Mouse (Mus musculus): Measurements from ENCODE around the gene Mcrip2.
A peak's percentile ranks its signal among the peaks of the same experiment; 100 is the strongest.

The Mcrip2 gene

DNA sequence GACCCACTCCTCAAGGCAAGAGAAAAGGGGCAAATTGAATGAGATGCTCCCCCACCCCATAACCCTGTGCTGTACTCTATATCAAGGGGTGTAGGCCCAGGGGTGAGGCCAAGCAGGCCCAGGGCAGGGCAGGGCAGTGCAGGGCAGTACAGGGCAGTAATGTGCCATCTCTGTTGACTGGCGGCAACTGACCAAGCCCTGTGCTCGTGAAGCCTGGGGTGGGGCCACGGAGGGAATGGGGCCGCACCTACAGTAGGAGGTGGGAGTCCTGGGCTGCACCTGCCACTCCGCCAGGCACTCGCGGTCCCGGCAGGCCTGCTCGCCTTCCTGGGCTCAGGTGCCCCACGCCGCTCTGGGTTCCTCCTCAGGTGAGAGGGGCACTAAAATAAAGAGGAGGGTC is 3.3 kb downstream of the Mcrip2 start:
- no peak for DNase-seq (ENCODE audit: low read depth, low spot score)

DNA sequence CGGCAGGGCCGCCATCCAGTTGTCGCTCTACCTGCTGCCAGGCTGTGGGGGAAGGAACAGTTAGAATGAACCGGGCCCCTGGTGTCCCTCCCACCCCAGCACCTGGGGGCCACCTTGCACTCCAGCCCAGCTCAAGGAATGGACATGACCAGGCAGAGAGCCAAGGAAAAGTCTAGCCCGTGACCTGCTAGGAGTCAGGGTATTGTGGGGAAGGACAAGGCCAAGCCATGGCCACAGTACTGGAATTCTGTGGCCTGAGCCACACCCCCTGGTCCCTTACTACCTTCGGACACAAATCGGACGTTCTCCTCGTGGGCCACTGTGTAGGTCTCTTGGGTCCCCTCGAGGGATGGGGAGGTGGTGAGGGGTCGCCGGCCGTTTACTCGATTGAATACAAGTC is 4.3 kb downstream of the Mcrip2 start:
- DNase-seq (ENCODE audit: low read depth, low spot score): no peak

DNA sequence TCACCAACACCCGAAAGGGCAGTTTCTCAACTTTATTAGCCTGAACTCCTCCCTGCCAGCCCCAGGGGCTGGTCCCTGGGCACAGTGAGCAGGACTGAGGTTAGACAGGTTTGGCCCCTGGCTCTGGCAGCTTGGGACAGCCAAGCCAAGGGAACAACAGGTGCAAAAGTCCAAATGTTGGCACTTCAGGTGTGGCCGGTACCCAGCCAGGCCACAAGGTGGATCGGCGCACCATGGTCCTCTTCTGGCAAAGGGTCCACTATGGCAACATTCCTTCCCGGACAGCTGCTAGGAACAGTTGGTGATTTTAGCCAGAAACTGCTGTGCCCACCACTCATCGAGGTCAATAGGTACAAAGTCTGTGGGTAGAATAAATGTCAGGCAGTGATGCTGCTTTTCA is 4.9 kb downstream of the Mcrip2 start:
- DNase-seq (ENCODE audit: low read depth, low spot score): no peak

DNA sequence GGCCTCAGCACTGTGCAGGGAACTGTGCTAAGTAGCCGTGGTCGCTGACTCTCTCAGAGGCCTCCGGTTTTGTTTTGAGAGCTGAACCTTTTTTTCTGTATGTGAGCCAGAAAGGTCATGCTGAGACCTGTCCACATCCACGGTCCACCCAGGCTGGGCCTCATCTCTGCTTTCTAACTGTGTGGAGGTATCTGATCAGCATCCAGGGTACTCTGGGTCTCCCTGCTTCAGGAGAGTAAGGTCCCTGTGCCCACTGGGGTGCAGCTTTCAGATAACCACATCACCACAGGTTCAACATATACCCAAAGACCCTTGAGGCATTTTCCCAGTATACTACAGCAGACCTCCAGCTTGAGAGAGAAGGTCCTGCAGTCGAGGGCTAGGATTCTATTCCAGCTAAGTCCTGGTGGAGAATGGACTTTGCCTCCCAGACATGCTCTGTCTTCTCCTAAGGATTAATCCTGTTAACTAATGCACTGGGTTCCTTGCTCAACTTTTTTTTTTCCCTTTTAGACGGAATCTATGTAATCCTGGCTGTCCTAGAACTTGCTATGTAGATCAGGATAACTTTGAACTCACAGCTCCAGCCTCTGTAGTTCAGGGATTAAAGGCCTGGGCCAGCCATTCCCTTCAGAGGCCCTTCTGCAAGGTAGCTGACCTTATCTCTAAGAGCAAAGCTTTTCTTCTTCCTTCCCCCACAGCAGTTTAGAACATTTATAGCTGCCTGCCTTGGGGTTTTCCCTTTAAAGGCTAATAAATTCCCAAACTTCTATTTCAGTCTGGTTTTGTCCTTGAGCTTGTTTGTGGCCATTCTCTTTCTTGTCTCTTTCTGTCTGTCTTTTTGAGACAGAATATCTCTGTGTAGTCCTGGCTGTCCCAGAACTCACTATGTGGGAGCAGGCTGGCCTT is 6.6 kb downstream of the Mcrip2 start:
- no peak for DNase-seq (ENCODE audit: low read depth, low spot score)

DNA sequence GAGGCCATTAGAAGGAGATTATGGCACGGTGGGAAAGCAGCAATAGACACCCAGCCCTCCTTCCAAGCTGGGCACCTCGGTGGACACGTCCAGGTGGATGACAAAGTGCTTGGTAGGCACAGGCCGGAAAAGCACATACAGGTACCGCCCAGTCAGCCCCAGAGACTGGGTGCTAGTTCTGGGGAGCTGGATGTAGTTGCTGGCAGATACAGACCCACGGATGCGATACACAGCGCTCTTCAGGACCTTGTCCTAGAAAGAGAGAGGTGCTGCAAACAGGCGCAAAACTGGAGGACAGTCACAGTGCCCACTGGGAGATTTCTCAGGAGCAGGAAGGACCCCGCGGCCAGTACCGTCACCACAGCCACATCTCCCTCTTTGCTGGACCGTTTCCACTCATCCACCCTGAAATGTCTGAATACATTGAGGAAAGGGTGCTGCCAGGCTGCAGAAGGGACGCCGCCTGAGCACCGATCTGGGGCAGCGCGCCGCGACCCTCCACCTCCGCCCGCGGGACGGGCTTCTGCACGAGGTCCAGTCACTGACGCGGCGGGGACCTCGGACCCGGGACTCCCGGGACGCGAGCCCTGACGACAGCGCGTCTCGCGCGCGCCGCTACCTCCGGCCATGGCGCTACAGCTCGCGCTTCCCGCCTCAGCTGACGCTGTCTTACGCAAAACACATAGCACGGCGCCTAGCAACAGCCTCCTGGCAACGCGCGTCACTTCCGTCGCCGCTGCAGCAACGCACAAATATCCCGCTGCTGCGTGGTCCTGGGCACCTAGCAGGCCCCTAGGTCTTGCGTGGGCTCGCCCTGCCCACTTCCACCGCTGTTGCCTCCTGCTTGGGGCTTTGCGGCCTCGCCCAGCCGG is 7.5 kb downstream of the Mcrip2 start, which contains the start of gene Wdr90:
Gene Wdr90 (minus strand): TSS at position 670 of the 872 bp plus-strand sequence.
- peak; percentile 89 for DNase-seq (ENCODE audit: low read depth, low spot score)

DNA sequence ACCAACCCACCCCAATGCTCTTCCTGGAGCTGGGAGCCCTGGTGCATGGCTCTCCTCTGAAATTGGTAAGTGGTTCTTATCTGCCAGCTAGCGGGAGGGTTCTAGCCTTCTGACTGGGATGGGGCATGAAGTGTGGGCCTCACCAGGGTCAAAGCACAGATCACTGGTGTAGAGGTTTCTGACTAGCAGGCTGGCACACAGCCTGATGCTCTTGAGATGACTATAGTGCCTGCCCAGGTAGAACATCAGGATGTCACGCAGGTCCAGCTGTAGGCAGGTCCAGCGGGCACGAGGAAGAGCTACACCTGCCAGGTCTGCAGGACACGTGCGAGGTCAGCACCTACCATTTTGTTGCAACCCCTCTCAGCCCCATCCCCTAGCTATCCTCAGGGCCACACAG is 8.3 kb downstream of the Mcrip2 start:
- no peak for DNase-seq (ENCODE audit: low read depth, low spot score)

DNA sequence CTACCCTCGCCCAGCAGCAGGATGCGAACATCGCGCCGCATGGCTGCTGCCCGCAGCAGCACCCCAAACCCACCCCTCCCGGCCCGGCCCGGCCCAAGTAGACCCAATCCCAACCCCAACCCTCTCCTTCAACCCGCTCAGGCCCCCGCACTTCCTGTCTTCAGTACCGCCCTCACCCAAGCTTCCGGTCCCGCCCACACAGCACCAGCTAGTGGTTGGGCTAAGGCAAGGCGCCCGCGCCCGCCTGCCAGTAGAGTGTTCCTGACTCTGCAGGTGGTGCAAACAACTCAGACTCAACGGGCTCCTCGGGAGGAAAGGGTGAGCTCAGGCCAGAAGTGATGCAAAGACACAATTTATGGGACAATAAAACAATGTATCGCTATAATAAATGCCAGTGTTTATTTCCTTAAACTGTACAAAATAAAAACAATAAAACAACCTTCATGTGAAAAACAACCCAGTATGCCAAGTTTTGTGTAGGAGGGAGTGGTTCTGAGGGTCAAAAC is 24.1 kb downstream of the Mcrip2 start, which contains the start of gene Rhot2:
Gene Rhot2 (minus strand): TSS at position 456 of the 506 bp plus-strand sequence.
- peak; percentile 96 for DNase-seq (ENCODE audit: low read depth, low spot score)

DNA sequence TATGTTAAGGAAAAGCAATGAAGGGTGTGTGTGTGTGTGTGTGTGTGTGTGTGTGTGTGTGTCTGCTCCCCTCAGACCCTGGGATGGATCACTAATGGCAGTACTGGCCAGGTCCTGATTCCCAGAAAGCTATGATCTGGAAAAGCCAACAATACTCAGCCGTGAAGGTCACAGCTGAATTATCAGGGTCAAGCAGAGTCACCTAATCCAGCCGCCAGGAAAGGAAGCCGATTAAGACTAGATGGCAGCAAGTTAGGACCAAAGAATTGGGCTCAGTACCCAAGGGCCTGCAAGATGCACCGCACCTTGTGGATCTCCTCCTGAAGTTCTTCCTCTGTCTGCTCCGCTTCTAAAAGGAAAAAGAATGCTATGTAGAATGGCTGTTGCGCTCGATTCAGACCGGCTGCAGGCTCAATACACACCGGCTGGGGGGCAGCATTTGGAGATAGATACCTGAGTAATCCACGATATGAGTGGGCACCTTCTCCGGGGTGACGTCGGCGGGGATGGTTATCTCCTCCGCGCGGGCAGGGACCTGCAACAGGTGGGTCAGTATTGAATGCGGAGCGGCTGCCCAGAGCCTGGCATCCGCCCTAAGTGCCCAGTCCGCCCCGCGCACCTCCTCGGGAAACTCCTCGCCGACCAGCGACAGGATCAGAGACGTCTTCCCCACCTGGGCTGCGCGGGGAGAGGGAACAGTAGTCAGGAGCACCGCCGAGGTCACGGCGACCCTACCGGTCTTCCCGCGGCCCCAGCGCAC is 24.7 kb downstream of the Mcrip2 start:
- DNase-seq (ENCODE audit: low read depth, low spot score): no peak

DNA sequence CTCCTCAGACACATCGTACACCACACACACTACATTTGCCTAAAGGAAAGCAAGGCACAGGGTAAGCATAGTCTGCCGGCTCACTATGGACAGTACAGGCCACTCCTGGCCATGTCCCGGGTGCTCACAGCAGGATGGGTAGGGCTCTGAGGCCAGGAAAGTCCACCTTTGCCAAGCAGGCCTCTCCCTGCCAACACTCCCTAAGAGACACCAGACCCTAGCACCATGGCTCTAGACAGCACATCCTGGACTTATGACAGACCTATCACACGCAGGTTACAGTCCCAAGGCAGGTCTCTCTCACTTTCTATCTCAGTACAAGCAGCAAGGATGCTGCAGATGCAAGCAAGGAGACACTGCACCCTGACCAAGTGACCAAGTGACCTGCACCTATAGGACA is 25.4 kb downstream of the Mcrip2 start:
- no peak for DNase-seq (ENCODE audit: low read depth, low spot score)

DNA sequence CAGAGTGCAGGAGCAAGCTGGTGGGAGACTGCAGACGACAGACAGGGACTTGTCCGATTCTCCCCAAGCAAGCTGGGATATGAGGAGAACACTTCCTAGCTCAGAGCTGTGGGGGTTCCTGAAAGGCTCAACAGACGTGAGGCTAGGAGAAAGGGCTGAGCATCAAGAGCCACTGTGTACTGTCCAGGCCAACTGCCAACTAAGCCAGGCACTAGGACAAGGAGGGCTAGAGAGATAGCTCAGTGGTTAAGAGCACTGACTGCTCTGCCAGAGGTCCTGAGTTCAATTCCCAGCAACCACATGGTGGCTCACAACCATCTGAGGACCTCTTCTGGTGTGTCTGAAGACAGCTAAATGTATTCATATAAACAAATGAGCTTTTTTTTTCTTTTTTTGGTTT is 26.1 kb downstream of the Mcrip2 start:
- DNase-seq (ENCODE audit: low read depth, low spot score): no peak

DNA sequence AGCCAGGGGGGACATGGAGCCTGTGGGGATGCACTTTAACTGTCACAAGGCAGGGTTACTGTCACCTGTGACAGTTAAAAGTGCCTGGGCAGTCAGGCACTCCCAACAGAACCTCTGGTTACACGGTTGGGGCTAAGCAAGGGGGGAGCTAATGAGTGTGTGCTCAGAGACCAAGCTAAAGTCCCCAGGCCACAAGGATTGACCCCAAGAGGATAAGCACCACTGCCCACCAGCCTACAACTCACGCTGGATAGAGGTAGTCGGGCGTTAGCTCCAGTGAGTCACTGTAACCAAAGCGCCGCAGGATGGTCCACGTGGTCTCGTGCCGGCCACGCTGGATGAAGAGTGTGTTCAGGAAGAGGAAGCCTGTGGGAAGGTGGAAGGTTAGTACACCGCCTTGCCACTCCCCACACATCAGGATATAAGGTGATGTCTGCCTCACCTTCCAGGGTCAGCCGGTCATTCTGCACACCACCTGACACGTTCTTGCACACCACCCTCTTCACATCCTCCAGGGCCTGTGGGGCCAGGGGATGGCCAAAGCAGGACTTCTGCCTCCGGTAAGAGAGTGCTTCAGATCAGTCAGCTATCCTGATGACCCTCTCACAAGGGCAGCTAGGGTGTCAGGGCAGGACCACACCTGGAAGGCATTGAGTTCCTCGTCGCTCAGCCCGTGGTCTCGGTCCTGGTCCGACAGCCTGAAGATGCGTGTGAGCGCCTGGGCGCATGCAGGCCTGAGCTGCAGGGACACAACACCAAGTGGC is 27.3 kb downstream of the Mcrip2 start, which contains the start of gene Gm20683:
Gene Gm20683 (minus strand): TSS at position 647 of the 764 bp plus-strand sequence.
- DNase-seq (ENCODE audit: low read depth, low spot score): no peak

DNA sequence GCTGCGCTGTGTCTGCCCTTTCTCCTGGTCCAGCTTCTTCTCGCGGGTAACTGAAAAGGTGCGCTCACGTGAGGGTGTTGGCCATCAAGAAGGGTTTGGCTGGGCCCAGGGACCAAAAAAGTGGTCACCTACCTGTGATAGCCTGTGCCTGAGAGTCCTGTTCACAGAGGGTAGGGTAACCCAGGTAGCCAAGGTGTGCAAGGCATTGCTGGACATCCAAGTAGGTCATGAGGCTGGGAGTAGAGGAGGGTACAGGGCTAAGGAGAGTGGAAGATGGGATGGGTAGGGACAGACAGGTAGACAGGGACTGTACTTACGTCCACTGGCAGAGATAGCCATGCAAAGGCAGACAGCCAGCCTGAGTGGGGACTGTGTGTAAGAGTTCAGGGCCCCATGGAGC is 28.0 kb downstream of the Mcrip2 start:
- no peak for DNase-seq (ENCODE audit: low read depth, low spot score)

DNA sequence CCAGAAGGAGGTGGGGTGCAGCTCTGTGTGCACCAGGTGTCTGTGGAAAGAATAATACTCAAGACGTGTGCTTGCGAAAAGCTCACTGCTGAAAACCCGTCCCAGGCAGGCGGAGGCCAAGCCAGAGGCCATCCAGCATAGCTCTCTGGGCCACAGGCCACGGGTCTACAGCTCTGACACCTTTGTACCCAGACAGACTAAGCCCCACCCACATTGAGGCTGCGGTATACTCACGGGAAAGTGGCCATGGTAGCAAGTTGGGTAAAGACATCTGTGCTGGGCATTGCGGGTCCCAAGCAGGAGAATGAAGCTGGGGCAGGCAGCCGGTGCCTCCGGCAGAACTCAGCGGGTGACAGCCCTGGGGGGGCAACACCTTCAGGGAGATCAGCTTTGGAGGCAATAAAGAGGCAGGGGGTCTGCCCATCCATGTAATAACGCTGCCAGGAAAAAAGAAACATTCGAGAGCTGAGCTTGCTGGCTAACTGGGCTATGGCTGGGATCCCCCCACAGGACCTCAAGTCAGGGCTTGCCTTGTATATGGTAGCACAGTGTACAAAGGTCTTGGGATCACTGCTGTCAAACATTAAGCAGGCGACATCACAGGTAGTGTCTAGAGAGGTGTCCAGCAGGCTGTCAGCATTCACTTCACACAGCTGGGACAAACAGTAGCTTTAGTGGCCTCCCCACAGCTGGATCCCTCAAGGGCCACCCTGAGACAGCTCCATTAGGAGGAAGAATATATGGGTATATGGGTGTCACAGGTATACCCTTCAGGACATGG is 28.9 kb downstream of the Mcrip2 start:
- no peak for DNase-seq (ENCODE audit: low read depth, low spot score)

DNA sequence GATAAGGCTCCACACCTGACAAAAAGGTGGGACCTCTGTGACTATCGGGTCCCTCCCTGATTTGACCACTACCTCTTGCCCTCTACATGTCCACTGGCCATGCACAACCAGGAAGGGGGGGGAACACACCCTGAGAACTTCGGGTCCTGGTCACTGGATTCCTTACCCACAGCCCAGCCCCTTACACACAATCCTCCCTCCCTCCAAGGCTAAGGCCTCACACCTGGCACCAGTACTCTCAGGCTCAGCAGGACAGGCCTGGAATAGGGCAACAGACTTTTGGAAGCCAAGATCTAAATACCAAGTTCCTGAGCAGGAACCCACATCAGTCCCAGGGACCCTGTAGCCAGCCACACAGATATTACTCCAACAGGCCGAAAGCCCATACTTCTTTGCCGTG is 29.7 kb downstream of the Mcrip2 start:
- DNase-seq (ENCODE audit: low read depth, low spot score): no peak

DNA sequence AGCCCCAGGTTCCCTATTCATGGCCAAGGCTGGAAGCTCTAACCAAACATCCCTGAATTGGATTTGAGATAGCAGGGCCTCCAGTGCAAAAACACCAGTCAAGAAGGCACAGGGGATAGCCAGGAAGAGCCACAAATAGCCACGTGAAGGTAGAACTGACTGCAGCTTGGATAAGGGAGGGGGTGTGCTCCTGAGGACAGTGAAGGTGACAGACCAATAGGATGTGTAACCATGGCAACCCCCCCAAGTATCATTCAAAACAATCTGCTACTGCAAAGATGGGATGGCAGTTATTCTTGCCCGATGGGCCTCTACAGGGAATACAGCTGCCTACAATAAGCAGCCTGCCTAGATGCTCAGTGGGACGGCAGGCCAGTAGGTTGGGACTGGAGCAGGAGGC is 31.0 kb downstream of the Mcrip2 start:
- peak; percentile 48 for DNase-seq (ENCODE audit: low read depth, low spot score)

DNA sequence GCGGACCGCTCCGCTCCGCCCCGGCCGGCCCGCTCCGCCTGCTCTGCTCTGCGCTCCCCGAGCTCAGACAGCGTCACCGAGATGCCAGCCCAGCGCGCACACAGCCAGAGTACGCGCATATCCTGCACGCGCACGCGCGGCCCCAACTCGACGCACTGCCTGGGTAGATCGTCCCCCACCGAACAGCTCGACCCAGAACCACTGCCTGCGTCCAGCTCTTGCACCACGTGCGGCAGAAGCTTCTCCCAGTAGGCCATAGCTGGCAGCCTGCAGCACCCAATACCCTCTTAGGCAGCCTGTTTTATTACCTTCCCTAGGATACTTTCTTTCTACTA is 31.5 kb downstream of the Mcrip2 start, which contains the start of gene Rhbdl1:
Gene Rhbdl1 (minus strand): TSS at position 220 of the 335 bp plus-strand sequence.
- DNase-seq (ENCODE audit: low read depth, low spot score): peak; percentile 61

DNA sequence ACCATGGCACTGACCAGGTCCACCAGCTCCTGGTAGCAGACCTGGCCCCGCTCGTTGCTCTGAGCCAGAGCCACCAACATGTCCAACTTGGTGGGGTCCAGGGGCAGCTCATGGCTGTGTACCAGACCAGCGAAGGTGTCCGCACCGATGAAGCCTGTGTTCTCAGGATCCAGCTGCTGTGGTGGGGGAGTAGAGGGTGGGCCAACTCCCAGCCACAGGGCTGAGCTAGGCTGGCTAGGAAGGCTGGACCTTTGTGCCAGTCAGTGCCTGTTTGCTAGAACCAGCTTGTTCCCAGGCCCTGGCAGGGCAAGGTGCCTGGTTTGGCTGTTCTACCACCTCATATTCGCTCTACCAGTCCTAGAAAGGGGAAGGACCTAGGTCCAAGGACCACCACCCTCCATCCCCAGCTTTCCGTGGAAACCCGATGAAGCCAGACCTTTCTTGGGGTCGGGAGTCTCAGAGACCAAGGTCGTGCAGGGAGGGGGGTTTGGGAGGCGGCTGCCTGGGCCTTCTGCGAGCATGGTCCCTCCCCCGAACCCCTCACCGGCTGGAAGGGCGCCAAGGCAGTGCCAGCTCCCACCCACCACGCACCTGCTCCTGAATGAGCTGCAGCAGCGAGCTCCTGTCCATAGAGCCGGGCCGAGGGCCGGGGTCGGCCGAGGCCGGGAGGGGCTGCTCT is 32.0 kb downstream of the Mcrip2 start:
- no peak for DNase-seq (ENCODE audit: low read depth, low spot score)

DNA sequence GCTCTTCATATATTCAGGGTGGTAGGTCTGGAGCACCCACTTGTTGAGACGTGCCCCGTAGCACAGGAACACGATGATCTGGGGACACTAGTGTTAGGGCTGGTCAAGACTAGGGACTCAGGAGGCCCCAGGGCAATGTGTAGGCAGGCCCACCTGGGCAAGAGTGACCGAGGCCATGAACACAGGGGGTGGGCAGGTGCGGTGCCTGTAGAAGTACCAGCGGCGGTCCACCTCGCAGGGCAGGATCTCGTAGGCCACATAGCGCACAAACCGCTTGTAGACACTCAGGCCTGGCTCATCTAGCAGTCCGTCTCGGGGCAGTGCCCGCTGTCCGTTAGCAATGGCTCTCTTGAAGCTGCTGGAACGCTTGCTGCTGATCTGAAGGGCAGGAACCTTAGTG is 32.7 kb downstream of the Mcrip2 start:
- no peak for DNase-seq (ENCODE audit: low read depth, low spot score)

DNA sequence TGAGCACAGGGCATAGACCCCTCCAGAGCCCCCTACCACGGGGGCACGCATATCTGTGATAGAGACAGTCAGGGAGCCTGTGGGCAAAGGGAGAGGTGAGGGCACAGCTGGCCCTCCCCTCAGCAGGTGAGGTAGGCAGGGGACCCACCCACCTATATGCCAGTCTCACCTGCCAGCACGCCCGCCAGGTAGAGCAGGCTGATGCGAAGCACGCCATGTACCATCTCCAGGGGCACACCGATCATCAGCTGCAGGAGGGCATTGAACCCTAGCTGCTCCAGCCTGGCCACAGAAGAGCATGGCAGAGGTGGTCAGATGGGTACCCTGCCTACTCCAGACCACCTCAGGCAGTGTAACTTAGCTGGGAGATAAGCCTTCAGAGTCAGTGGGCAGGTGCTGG is 33.3 kb downstream of the Mcrip2 start:
- no peak for DNase-seq (ENCODE audit: low read depth, low spot score)

Data from R1 (cell line).